Mouse (Mus musculus): ENCODE measurements around the gene Exoc3l4. TPM values are rescaled to one million over a fixed set of nuclear protein-coding genes. Genes with fewer than 3 reads are reported as not detected.
A peak's percentile ranks its signal among the peaks of the same experiment; 100 is the strongest.

Exoc3l4 gene
- polyA plus RNA-seq, 1 experiment: not detected

DNA sequence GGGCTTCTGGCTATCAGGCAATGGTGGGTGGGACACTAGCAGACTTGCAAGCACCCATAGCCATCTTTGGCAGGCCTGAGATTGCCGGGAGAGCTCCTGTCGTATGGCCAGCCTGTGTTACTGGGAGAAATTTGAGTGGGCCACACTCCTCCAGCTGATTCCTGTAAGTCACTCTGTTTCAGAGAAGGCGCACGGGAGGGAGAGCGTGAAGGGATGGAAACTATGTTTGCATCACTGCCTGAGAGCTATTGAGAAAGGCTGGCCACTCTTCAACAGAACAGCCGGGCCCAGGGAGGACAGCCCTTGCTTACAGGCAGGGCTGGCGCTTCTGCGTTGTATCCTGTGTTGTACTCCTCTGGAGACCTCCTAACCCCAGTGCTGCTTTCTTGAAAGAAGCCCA is 19.8 kb downstream of the Exoc3l4 start:
- H3K4me1 ChIP-seq (ENCODE audit: control insufficient read depth, insufficient read depth, insufficient read length, low read length): peaks cover 17% of the 10 kb centered on the region
- no peak overlapping the region for H3K4me3 ChIP-seq (ENCODE audit: insufficient read depth, low read depth, low read length)
- H3K27ac ChIP-seq (replicated peaks; ENCODE audit: low read depth, low read length): no peak overlapping the region

DNA sequence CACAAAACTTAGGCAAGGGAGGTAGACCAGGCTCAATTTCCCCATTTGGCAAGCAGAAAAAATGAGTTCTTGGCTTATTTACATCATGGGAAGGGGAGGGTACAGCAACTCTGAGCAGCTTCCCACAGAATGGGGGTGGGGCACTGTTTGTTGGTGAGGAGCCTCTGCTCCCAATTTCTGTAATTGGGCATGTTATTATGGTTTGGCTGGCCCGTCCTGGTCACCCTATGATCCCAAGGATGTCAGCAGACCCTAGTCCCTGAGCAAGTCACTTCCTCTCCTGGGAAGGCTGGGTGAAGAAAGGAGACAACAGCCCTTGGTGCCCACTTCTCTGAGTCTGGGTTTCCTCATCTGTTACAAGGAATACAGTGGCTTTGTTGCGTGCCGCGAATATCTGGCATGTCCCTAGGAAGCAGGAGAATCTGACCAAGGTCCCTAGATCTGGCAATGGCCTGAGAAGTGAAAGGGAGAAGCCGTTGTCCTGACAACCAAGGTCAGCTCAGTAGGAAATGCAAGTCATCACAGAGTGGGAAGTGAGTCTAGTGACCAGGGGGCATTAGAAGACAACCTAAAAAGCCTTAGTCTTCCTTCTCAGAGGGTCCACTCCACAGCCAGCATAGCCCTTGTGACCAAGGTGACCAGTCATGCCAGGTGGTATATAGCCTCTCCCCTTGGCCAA is 20.5 kb downstream of the Exoc3l4 start:
- peak overlapping the region; percentile 64 for H3K27ac ChIP-seq (replicated peaks; ENCODE audit: low read depth, low read length)
- H3K4me3 ChIP-seq (ENCODE audit: insufficient read depth, low read depth, low read length): no peak overlapping the region

DNA sequence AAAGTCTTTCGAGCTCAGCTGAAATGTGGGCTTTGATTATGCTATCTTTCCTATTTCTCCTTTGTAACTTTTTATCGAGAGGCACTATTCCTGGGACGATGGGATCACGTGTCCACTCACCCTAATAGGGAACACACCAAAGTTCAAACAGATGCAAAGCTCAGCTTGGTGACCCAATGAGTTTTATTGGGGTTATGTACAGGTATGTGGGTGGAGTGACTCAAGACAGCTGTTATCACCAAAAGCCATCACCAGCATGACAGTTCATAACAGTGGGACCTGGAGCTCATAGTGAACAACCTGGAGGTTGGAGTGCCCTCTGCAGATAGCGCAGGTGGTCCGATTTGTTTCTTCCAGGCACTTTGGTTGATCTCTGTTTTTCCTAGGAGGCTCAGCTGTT is 22.0 kb downstream of the Exoc3l4 start:
- no peak overlapping the region for H3K4me3 ChIP-seq (ENCODE audit: insufficient read depth, low read depth, low read length)
- H3K27ac ChIP-seq (replicated peaks; ENCODE audit: low read depth, low read length): no peak overlapping the region
- peaks cover 14% of the 10 kb centered on the region for H3K4me1 ChIP-seq (ENCODE audit: control insufficient read depth, insufficient read depth, insufficient read length, low read length)

More for the DNA sequence above, 20.5 kb downstream of the Exoc3l4 start:
- peaks cover 20% of the 10 kb centered on the region for H3K4me1 ChIP-seq (ENCODE audit: control insufficient read depth, insufficient read depth, insufficient read length, low read length)

- Histone ChIP-seq H3K4me1 (ENCODE audit: control insufficient read depth, insufficient read depth, insufficient read length, low read length) (peaks cover 5% of the 10 kb centered on the region; the same call in 1 of the 2 replicates), H3K27ac (replicated peaks; ENCODE audit: low read depth, low read length) (no peak overlapping the region), H3K4me3 (ENCODE audit: insufficient read depth, low read depth, low read length) (no peak overlapping the region)
Observed at GRCm38 (mm10) chr12:111440701-111441373, 24.0 kb downstream of the Exoc3l4 start.

DNA sequence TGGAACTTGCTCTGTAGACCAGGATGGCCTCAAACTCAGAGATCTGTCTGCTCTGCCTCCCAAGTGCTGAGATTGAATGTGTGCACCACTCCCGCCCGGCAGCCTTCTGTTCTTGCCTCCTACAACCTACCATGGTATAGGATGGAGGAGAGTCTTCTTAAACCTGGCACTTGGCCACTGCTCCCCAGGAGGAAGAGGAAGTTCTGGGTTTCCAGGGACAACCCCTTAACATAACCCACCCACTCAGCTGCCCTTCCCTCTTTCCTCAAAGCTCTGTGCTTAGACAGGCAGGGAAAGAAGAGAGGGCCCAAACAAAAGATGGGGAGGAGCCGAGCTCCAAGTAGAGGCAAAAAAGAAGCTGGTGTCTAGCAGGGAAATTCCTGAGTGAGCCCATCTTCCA is 24.7 kb downstream of the Exoc3l4 start:
- no peak overlapping the region for H3K4me3 ChIP-seq (ENCODE audit: insufficient read depth, low read depth, low read length)
- H3K27ac ChIP-seq (replicated peaks; ENCODE audit: low read depth, low read length): no peak overlapping the region
- H3K4me1 ChIP-seq (ENCODE audit: control insufficient read depth, insufficient read depth, insufficient read length, low read length): peaks cover 5% of the 10 kb centered on the region; the same call in 1 of the 2 replicates

- peaks cover 5% of the 10 kb centered on the region; the same call in 1 of the 2 replicates for H3K4me1 ChIP-seq (ENCODE audit: control insufficient read depth, insufficient read depth, insufficient read length, low read length)
- H3K27ac ChIP-seq (replicated peaks; ENCODE audit: low read depth, low read length): peak within 1 kb of the TSS; percentile 15; the same call in 1 of the 2 replicates
- peak within 1 kb of the TSS; percentile 59 for H3K4me3 ChIP-seq (ENCODE audit: insufficient read depth, low read depth, low read length)
Observed at GRCm38 (mm10) chr12:111442309-111443010, 25.6 kb downstream of the Exoc3l4 start, which contains the start of gene Tnfaip2. Gene Tnfaip2 (plus strand): TSS chr12:111442469.

DNA sequence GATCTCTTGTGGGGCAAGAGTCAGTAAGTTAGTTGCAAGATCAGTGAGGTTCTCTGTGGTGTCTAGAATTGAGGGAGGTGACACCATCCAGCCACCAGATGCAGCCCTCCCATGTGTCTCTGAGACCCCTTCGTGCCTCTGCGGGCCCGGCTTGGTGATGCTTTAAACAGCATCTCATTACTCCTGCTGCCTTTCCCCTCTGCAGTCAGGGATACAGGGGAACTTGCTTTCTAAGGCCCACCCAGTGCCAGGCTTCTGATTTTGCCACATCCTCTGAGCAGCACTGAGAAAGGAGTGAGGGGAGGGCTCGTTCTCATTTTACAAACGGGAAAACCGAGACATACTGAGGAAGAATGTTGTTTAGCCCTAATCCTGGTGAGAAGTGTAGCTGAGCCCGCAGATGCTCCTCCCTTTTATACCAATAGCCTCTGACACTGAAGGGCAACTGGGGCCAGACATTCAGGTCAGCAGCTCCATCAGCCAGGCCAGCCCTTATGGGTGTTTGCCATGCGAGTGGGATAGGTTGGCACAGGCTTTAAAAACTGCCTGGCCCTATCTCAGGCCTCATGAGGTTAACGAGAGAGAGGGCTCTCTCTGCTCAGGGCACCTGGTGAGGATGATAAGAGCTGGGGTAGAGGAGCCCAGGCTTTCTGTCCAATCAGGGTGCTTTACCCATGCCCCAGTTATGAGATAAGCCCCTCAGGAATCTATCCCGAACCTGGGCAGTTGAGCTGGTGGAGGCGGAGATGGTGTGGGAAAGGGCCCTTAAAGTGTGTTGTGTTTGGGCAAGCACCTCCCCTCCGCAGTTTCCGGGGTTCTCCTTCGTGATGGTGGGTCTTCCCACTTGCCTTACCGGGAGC is 26.4 kb downstream of the Exoc3l4 start:
- Histone ChIP-seq H3K4me3 (ENCODE audit: insufficient read depth, low read depth, low read length) (peak overlapping the region; percentile 59), H3K27ac (replicated peaks; ENCODE audit: low read depth, low read length) (no peak overlapping the region), H3K4me1 (ENCODE audit: control insufficient read depth, insufficient read depth, insufficient read length, low read length) (peaks cover 5% of the 10 kb centered on the region)

DNA sequence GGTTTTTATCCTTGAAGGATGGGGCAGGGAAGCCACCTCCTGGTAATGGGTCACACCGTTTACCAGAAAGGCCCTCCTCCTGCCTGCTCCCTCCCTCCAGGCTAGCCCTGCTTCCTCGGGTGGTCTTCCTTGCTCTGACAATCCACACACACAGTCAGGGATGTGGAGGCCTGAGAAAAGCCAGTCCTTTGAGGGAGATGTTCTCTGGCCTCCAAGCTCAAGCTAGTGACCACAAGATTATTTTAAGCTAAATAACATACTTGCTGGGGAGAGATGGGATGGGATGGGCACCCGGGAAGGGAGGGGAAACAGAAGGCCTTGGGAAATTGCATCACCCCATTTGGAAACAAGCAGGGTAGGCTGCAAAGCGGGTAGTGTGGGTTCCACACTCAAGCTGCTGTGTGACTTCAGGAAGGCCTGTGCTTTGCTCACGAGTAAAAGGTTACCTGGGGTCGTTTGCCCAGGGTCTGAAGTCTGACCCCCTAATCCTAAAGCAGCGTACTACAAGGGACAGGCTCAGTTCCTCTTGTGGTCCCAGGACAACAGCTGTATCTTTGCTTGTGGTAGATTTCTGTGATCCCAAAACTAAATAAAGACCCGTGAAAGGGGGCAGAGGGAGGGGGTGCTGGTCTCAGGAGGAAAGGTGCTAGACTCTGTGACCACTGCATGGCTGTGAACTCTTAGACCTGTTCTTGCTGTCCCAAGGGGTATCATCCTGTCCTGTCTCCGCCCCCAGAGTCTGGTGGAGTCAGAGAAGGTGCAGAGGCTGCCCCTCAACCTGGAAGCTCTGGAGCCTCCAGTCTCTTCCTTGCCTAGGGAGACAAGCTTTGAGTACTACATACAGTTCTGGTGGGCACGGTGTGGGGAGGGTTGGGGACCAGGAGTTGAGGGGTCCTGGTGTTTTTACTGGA is 27.4 kb downstream of the Exoc3l4 start:
- H3K27ac ChIP-seq (replicated peaks; ENCODE audit: low read depth, low read length): peak overlapping the region; percentile 46
- H3K4me3 ChIP-seq (ENCODE audit: insufficient read depth, low read depth, low read length): peak overlapping the region; percentile 59
- peaks cover 5% of the 10 kb centered on the region for H3K4me1 ChIP-seq (ENCODE audit: control insufficient read depth, insufficient read depth, insufficient read length, low read length)

- H3K4me3 ChIP-seq (ENCODE audit: insufficient read depth, low read depth, low read length): no peak overlapping the region
- no peak overlapping the region for H3K27ac ChIP-seq (replicated peaks; ENCODE audit: low read depth, low read length)
- peaks cover 14% of the 10 kb centered on the region for H3K4me1 ChIP-seq (ENCODE audit: control insufficient read depth, insufficient read depth, insufficient read length, low read length)
Observed at GRCm38 (mm10) chr12:111445161-111445889, 28.5 kb downstream of the Exoc3l4 start.

- Histone ChIP-seq H3K4me1 (ENCODE audit: control insufficient read depth, insufficient read depth, insufficient read length, low read length) (peaks cover 14% of the 10 kb centered on the region), H3K27ac (replicated peaks; ENCODE audit: low read depth, low read length) (no peak overlapping the region), H3K4me3 (ENCODE audit: insufficient read depth, low read depth, low read length) (no peak overlapping the region)
Observed at GRCm38 (mm10) chr12:111445890-111446613, 29.2 kb downstream of the Exoc3l4 start.

DNA sequence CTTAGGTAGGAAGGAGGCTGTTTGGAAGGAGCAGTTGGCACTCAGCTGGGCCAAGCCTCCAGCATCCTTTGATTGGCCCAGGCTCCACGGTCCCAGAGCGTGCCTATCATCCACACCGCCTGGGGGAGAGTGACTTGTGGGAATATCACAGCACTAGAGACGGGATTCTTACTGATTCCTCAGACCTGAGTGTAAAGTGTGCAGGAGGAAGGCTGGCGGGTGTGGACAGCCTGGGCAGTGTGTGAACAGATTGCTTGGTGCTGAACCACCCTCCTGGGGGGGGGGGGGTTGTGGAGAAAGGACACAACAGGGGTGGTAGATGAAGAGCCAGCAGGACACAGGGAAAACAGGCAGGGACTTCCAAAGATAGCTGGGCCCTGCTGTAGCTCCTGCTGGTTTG is 29.9 kb downstream of the Exoc3l4 start:
- Histone ChIP-seq H3K27ac (replicated peaks; ENCODE audit: low read depth, low read length) (no peak overlapping the region), H3K4me3 (ENCODE audit: insufficient read depth, low read depth, low read length) (no peak overlapping the region), H3K4me1 (ENCODE audit: control insufficient read depth, insufficient read depth, insufficient read length, low read length) (peaks cover 14% of the 10 kb centered on the region)

DNA sequence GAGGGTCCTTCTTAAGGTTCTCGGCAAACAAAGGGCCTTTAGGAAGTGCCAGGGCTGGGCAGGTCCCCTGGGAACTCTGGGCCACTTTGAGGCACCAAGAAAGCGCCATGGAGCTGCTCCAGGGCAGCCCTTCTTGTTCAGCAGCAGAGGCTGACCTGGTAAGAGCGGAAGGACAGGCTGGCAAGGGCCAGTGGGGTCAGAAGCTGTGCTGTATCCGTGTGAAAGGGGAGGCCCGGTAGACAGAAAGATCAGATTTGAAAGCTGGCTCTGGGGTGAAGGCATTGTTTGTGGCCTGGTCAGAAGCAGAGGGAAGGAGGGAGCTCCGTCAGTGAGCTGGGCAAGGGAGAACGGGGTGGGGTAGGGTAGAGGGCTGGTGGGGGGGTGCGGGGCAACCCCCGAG is 30.5 kb downstream of the Exoc3l4 start:
- peaks cover 9% of the 10 kb centered on the region for H3K4me1 ChIP-seq (ENCODE audit: control insufficient read depth, insufficient read depth, insufficient read length, low read length)
- H3K4me3 ChIP-seq (ENCODE audit: insufficient read depth, low read depth, low read length): no peak overlapping the region

More for the DNA sequence above, 30.5 kb downstream of the Exoc3l4 start:
- no peak overlapping the region for H3K27ac ChIP-seq (replicated peaks; ENCODE audit: low read depth, low read length)

Measured in brown adipose tissue, adult 24 weeks (tissue).